Mouse (Mus musculus): ENCODE measurements around the gene Gstp2.

DNA sequence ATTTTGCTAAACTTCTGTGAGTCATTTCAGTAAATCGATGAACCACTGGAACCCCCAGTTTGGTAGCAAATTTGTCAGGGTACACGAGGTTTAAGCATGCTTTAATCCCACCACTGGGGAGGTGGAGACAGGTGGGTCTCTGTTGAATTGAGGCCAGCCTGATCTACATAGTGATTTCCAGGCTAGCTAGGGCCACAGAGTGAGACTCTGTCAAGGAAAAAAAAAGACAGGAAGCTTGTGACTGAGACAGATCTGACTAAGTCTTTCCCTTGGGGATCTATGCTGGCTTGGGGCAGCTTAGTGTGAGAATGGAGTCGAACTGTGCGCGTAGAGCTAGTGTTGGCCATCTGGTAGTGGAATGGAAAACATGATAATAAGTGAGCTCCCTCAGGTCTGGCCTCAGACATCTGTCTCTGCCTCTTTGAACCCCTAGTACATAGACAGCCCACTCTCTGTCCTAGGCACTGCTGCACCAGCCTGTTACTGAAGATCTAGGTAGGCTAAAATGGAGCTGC, 6.8 kb upstream of the Gstp2 start:
- no peak for TF ChIP-seq CTCF (conservative IDR thresholded peaks at IDR 0.05; ENCODE audit: low read length)
- no peak for TF ChIP-seq POU5F1 (IDR thresholded peaks at IDR 0.05; ENCODE audit: borderline replicate concordance, low read length)
- TF ChIP-seq NANOG (IDR thresholded peaks at IDR 0.05; ENCODE audit: borderline replicate concordance, low read length) = no peak

All from E14TG2a.4 (cell line).